Mouse (Mus musculus) Muller cell, postnatal 12 days (primary cell): ENCODE data around the gene Nxpe3.
"Not testable (repeated sequence)": the region's sequence is repeated elsewhere in the genome, so short reads cannot be mapped to it uniquely, and the experiment has no call there.

Source experiments
- DNase-seq: peaks from one replicate; pipeline ENCODE4 v3.0.0-alpha.2; 2015; ENCODE audit errors: inconsistent ontology term

Nxpe3 gene

GRCm38 (mm10) chr16:55890346-55891136 lies 4.5 kb downstream of the Nxpe3 start:
- no peak for DNase-seq

GRCm38 (mm10) chr16:55889451-55889850 lies 5.6 kb downstream of the Nxpe3 start:
- DNase-seq, result no peak

- DNase-seq, result peak; percentile 30
These were observed 6.5 kb downstream of the Nxpe3 start for GRCm38 (mm10) chr16:55888584-55888960.

GRCm38 (mm10) chr16:55887814-55888583 lies 7.1 kb downstream of the Nxpe3 start:
- DNase-seq, result no peak

- DNase-seq, result peak; percentile 73
These were observed 10.8 kb downstream of the Nxpe3 start for GRCm38 (mm10) chr16:55884246-55884645.

- DNase-seq, result no peak
These were observed 19.1 kb downstream of the Nxpe3 start for GRCm38 (mm10) chr16:55876025-55876424.

- no peak for DNase-seq
These were observed 31.3 kb downstream of the Nxpe3 start for GRCm38 (mm10) chr16:55863832-55864231.

- DNase-seq, result peak; percentile 43
These were observed 31.8 kb downstream of the Nxpe3 start for GRCm38 (mm10) chr16:55863149-55863815.

- DNase-seq, result no peak
These were observed 34.0 kb downstream of the Nxpe3 start for GRCm38 (mm10) chr16:55861104-55861503.

GRCm38 (mm10) chr16:55859421-55859820 lies 35.7 kb downstream of the Nxpe3 start:
- DNase-seq, result not testable (repeated sequence)

GRCm38 (mm10) chr16:55858465-55858864 lies 36.6 kb downstream of the Nxpe3 start:
- DNase-seq, result peak; percentile 30

- DNase-seq, result peak; percentile 53
These were observed 42.0 kb downstream of the Nxpe3 start for GRCm38 (mm10) chr16:55852943-55853727.

- DNase-seq, result no peak
These were observed 42.6 kb downstream of the Nxpe3 start for GRCm38 (mm10) chr16:55852515-55852914.

- no peak for DNase-seq
These were observed 44.6 kb downstream of the Nxpe3 start for GRCm38 (mm10) chr16:55850485-55850884.

GRCm38 (mm10) chr16:55847679-55848078 lies 47.4 kb downstream of the Nxpe3 start:
- peak; percentile 28 for DNase-seq

GRCm38 (mm10) chr16:55844847-55845246 lies 50.2 kb downstream of the Nxpe3 start:
- DNase-seq, result no peak

- no peak for DNase-seq
These were observed 51.2 kb downstream of the Nxpe3 start for GRCm38 (mm10) chr16:55843919-55844318.

GRCm38 (mm10) chr16:55843134-55843533 lies 52.0 kb downstream of the Nxpe3 start:
- no peak for DNase-seq

GRCm38 (mm10) chr16:55841506-55841905 lies 53.6 kb downstream of the Nxpe3 start:
- DNase-seq, result no peak

- DNase-seq, result peak; percentile 96
These were observed 56.3 kb downstream of the Nxpe3 start, which contains the start of gene Nfkbiz for GRCm38 (mm10) chr16:55838510-55839474. TSS of gene Nfkbiz (minus strand) at chr16:55838899.
